ENCODE assay signal across 16 mouse cellular contexts in the genomic region with DNA sequence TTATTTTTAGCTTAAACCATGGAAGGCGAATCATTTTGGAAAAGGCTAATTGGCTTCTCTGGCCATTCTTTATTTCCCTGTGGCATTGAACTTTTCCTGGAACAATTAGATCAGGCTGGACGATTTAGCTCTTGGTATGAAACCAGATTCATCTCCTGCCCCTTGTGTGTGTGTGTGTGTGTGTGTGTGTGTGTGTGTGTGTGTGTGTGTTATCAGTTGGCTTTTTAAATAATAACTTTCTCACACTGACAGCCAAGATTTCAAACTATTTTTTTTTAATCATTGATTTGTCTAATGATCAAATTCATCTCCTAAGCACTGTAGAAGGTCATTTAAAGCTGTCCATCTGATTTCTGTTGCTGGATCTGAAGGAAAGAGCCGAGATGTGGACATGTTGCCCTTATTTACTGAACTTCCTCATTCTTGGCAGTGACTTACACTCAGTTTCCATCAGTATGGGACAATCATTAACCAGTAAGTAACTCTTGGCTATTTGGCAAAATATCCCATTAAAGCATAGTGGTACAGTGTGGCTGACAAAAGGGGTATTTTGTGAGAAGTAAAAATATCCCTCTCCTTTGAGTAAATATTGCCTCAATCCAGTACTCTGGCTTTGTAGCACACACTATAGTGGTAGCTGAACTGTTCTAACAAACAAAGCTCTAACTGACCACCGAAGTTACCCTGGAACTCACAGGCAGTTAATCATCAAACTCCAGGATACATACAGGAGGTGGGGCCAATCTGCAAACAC.
A peak's percentile ranks its signal among the peaks of the same experiment; 100 is the strongest.
DNase-seq lines count a peak whose midpoint lies in the region; ATAC-seq and TF ChIP-seq lines count a peak whose summit lies in the region.
"Had no signal": no experiment of that assay in that cellular context is flagged by ENCODE, and none has a peak within 500 bp of the region (broad histone marks: within the 10 kb centered on the region; RNA-seq: fewer than 3 reads in every experiment).

No protein-coding gene starts in this region.

- peak overlapping the region; percentile 45 for H3K27ac ChIP-seq in lung, embryonic 16.5 days (ENCODE audit: low read length)
- H3K27ac ChIP-seq in kidney, postnatal 0 days: peak overlapping the region; percentile 66
- H3K27ac ChIP-seq in liver, postnatal 0 days (ENCODE audit: low read depth): peak overlapping the region; percentile 64
- H3K27ac ChIP-seq in neural tube, embryonic 15.5 days (replicated peaks): no peak overlapping the region
- H3K27ac ChIP-seq: embryonic facial prominence, embryonic 15.5 days; forebrain, embryonic 12.5 days; heart, adult 2 months; hindbrain, postnatal 0 days; midbrain, embryonic 15.5 days had no signal

- 39% methylated on average over 4 of the region's 4 CpGs for WGBS in lung, embryonic 16.5 days
- 38% methylated on average over 4 of the region's 4 CpGs for WGBS in lung, adult 2 months
- 44% methylated on average over 4 of the region's 4 CpGs for WGBS in kidney, postnatal 0 days
- 47% methylated on average over 4 of the region's 4 CpGs for WGBS in liver, postnatal 0 days (ENCODE audit: insufficient replicate concordance)
- WGBS in neural tube, embryonic 15.5 days: 74% methylated on average over 4 of the region's 4 CpGs

- H3K9me3 ChIP-seq in lung, embryonic 16.5 days (ENCODE audit: control insufficient read depth, low read length): no peaks in the 10 kb centered on the region
- H3K9me3 ChIP-seq in kidney, postnatal 0 days (replicated peaks; ENCODE audit: low read length): no peaks in the 10 kb centered on the region
- no peaks in the 10 kb centered on the region for H3K9me3 ChIP-seq in liver, postnatal 0 days (ENCODE audit: low read length)
- H3K9me3 ChIP-seq in neural tube, embryonic 15.5 days (replicated peaks): no peaks in the 10 kb centered on the region
- H3K9me3 ChIP-seq: embryonic facial prominence, embryonic 15.5 days; forebrain, embryonic 12.5 days; midbrain, embryonic 15.5 days had no signal

- ATAC-seq in lung, embryonic 16.5 days (ENCODE audit: low read depth): peak; percentile 91
- peak; percentile 72 for ATAC-seq in kidney, postnatal 0 days (replicated peaks; ENCODE audit: low FRiP score, low read depth)
- peak; percentile 90 for ATAC-seq in liver, postnatal 0 days
- ATAC-seq in neural tube, embryonic 15.5 days (ENCODE audit: low FRiP score): no peak
- ATAC-seq: hindbrain, postnatal 0 days; midbrain, embryonic 15.5 days had no signal

- no peak overlapping the region for H3K4me3 ChIP-seq in lung, embryonic 16.5 days (ENCODE audit: low read length)
- no peak overlapping the region for H3K4me3 ChIP-seq in lung, adult 2 months (replicated peaks; ENCODE audit: extremely low read depth, low read depth, low read length)
- no peak overlapping the region for H3K4me3 ChIP-seq in kidney, postnatal 0 days (replicated peaks; ENCODE audit: low read depth, low read length)
- H3K4me3 ChIP-seq in liver, postnatal 0 days (ENCODE audit: low read depth, low read length): no peak overlapping the region
- no peak overlapping the region for H3K4me3 ChIP-seq in neural tube, embryonic 15.5 days (replicated peaks)
- H3K4me3 ChIP-seq: embryonic facial prominence, embryonic 15.5 days; forebrain, embryonic 12.5 days; heart, adult 2 months; midbrain, embryonic 15.5 days had no signal

- TF ChIP-seq CTCF in lung, adult 2 months (IDR thresholded peaks at IDR 0.05; ENCODE audit: insufficient read depth, low read length): no peak
- no peak for TF ChIP-seq CTCF in kidney, postnatal 0 days (IDR thresholded peaks at IDR 0.05; ENCODE audit: low read depth)
- no peak for TF ChIP-seq CTCF in liver, postnatal 0 days (IDR thresholded peaks at IDR 0.05; ENCODE audit: low read depth)

- no peak for DNase-seq in lung, adult 2 months
- peak; percentile 54 for DNase-seq in kidney, postnatal 0 days (ENCODE audit: low spot score)
- no peak for DNase-seq in liver, postnatal 0 days
- DNase-seq in yolk sac, embryonic 10.5 days (ENCODE audit: low spot score): peak; percentile 45
- DNase-seq in adrenal gland, adult 18-20 months (ENCODE audit: low spot score in 2 of 2): no peak
- no peak for DNase-seq in right cerebral cortex, postnatal 25 days
- DNase-seq: cerebellum, adult 11 months; heart, adult 2 months; heart, postnatal 10 days; spleen, adult 18-20 months had no signal

- H3K9ac ChIP-seq in lung, embryonic 16.5 days (ENCODE audit: low read length): no peak overlapping the region
- H3K9ac ChIP-seq in kidney, postnatal 0 days (ENCODE audit: low read depth, low read length): no peak overlapping the region
- no peak overlapping the region for H3K9ac ChIP-seq in liver, postnatal 0 days (replicated peaks)
- no peak overlapping the region for H3K9ac ChIP-seq in neural tube, embryonic 15.5 days (replicated peaks)
- H3K9ac ChIP-seq: embryonic facial prominence, embryonic 15.5 days; forebrain, embryonic 12.5 days; midbrain, embryonic 15.5 days had no signal

- peaks cover 2% of the 10 kb centered on the region for H3K4me1 ChIP-seq in lung, embryonic 16.5 days (replicated peaks; ENCODE audit: control insufficient read depth, insufficient read depth, low read length)
- H3K4me1 ChIP-seq in lung, adult 2 months (ENCODE audit: control insufficient read depth, insufficient read depth, low read length): no peaks in the 10 kb centered on the region
- no peaks in the 10 kb centered on the region for H3K4me1 ChIP-seq in kidney, postnatal 0 days (replicated peaks; ENCODE audit: insufficient read depth, low read length)
- H3K4me1 ChIP-seq in liver, postnatal 0 days (ENCODE audit: insufficient read depth): peaks cover 4% of the 10 kb centered on the region; the same call in 1 of the 2 replicates
- H3K4me1 ChIP-seq in neural tube, embryonic 15.5 days: no peaks in the 10 kb centered on the region
- H3K4me1 ChIP-seq: embryonic facial prominence, embryonic 15.5 days; forebrain, embryonic 12.5 days; midbrain, embryonic 15.5 days had no signal

- H3K36me3 ChIP-seq in lung, embryonic 16.5 days (ENCODE audit: control insufficient read depth, insufficient read depth, low read length): no peaks in the 10 kb centered on the region
- no peaks in the 10 kb centered on the region for H3K36me3 ChIP-seq in kidney, postnatal 0 days (ENCODE audit: insufficient read depth, low read length)
- no peaks in the 10 kb centered on the region for H3K36me3 ChIP-seq in liver, postnatal 0 days (replicated peaks; ENCODE audit: insufficient read depth, low read length)
- H3K36me3 ChIP-seq in neural tube, embryonic 15.5 days: no peaks in the 10 kb centered on the region
- H3K36me3 ChIP-seq: embryonic facial prominence, embryonic 15.5 days; forebrain, embryonic 12.5 days; midbrain, embryonic 15.5 days had no signal

- no peak for TF ChIP-seq POLR2A in lung, adult 2 months (IDR thresholded peaks at IDR 0.05; ENCODE audit: borderline replicate concordance, extremely low read depth, low read depth, low read length)

- no peak for TF ChIP-seq EP300 in liver, postnatal 0 days (IDR thresholded peaks at IDR 0.05; ENCODE audit: low read depth)

- no peaks in the 10 kb centered on the region for H3K27me3 ChIP-seq in lung, embryonic 16.5 days (ENCODE audit: control insufficient read depth, insufficient read depth, low read depth, low read length)
- H3K27me3 ChIP-seq in kidney, postnatal 0 days (ENCODE audit: insufficient read depth, low read length): no peaks in the 10 kb centered on the region
- H3K27me3 ChIP-seq in liver, postnatal 0 days (ENCODE audit: insufficient read depth, low read length): no peaks in the 10 kb centered on the region
- H3K27me3 ChIP-seq in neural tube, embryonic 15.5 days (replicated peaks): no peaks in the 10 kb centered on the region
- H3K27me3 ChIP-seq: embryonic facial prominence, embryonic 15.5 days; forebrain, embryonic 12.5 days; midbrain, embryonic 15.5 days had no signal

- H3K4me2 ChIP-seq in lung, embryonic 16.5 days (ENCODE audit: low read depth, low read length): no peak overlapping the region
- no peak overlapping the region for H3K4me2 ChIP-seq in kidney, postnatal 0 days (ENCODE audit: low read length)
- H3K4me2 ChIP-seq in liver, postnatal 0 days (ENCODE audit: low read depth, low read length): no peak overlapping the region
- H3K4me2 ChIP-seq in neural tube, embryonic 15.5 days: no peak overlapping the region
- H3K4me2 ChIP-seq: embryonic facial prominence, embryonic 15.5 days; forebrain, embryonic 12.5 days; midbrain, embryonic 15.5 days had no signal

Comparison
In these comparisons a context has a peak if more than half of its experiments do, and no peak if none do; other contexts are left out.
1. DNase-seq: peak in kidney, postnatal 0 days (single experiment) and yolk sac, embryonic 10.5 days (single experiment); none in lung, adult 2 months (single experiment), liver, postnatal 0 days (single experiment), adrenal gland, adult 18-20 months (0 of 2) and right cerebral cortex, postnatal 25 days (single experiment).